Mouse (Mus musculus): ENCODE results near the gene Cyth1. TPM values are rescaled to one million over a fixed set of nuclear protein-coding genes. Genes with fewer than 3 reads are reported as not detected.

The Cyth1 gene
- total and polyA plus RNA-seq, 3 experiments: 49.7 to 108 (median 79.7) TPM

- Histone ChIP-seq H3K27me3 (replicated peaks) (no peaks in the 10 kb centered on the region), H3K27ac (ENCODE audit: insufficient read depth, low read depth) (no peak overlapping the region), H3K4me2 (ENCODE audit: insufficient read depth, low read depth, poor library complexity, severe bottlenecking) (no peak overlapping the region), H3K9me3 (replicated peaks; ENCODE audit: low read length) (no peaks in the 10 kb centered on the region), H3K79me2 (replicated peaks; ENCODE audit: control insufficient read depth, extremely low read depth, insufficient read depth, poor library complexity, severe bottlenecking) (no peaks in the 10 kb centered on the region), H3K36me3 (replicated peaks in 1 of 2; ENCODE audit: control insufficient read depth in 1 of 2, insufficient read depth in 1 of 2, low read length in 1 of 2) (peaks cover 92 to 99% of the 10 kb centered on the region in 2 experiments), H3K4me3 (replicated peaks in 1 of 3; ENCODE audit: low read depth in 2 of 3, low read length in 2 of 3, poor library complexity in 1 of 3) (no peak overlapping the region), H3K4me1 (ENCODE audit: control insufficient read depth in 1 of 2, insufficient read depth in 2 of 2) (peaks cover 0 to 4% of the 10 kb centered on the region in 2 experiments; a peak in 1 of 4 replicates), H3K9ac (ENCODE audit: insufficient read depth, low read depth) (no peak overlapping the region)
- DNase-seq (ENCODE audit: extremely low read depth): no peak
- dilution Hi-C loops (cut with MboI; ENCODE audit: extremely low pct_ligation_motif_present, extremely low pct_unique_long_range_greater_than_20kb, low sequenced_read_pairs) (no loop called here), in situ Hi-C loops (cut with MboI; ENCODE audit: low pct_ligation_motif_present, low pct_unique_long_range_greater_than_20kb, low sequenced_read_pairs) (no loop called here)
- TF ChIP-seq MYC (IDR thresholded peaks at IDR 0.05; ENCODE audit: low read depth, low read length) (no peak), JUND (conservative IDR thresholded peaks at IDR 0.05; ENCODE audit: low read depth, low read length) (no peak), ZKSCAN1 (IDR thresholded peaks at IDR 0.05; ENCODE audit: borderline replicate concordance, low read depth, low read length) (no peak), NRF1 (IDR thresholded peaks at IDR 0.05; ENCODE audit: low read depth, low read length) (no peak), ELF1 (IDR thresholded peaks at IDR 0.05; ENCODE audit: low read depth, low read length) (no peak), ETS1 (conservative IDR thresholded peaks at IDR 0.05; ENCODE audit: low read depth, low read length) (no peak), UBTF (IDR thresholded peaks at IDR 0.05; ENCODE audit: low read depth, low read length) (no peak), POLR2A (IDR thresholded peaks at IDR 0.05; ENCODE audit: low read depth, low read length) (no peak), PAX5 (IDR thresholded peaks at IDR 0.05; ENCODE audit: low read length) (no peak), SMC3 (IDR thresholded peaks at IDR 0.05; ENCODE audit: low read depth, low read length) (no peak), MAX (IDR thresholded peaks at IDR 0.05; ENCODE audit: low read length) (no peak), SIN3A (IDR thresholded peaks at IDR 0.05; ENCODE audit: low read length) (no peak), RAD21 (IDR thresholded peaks at IDR 0.05; ENCODE audit: low read depth, low read length) (no peak)
Observed at GRCm38 (mm10) chr11:118265621-118266020, 17.2 kb upstream of the Cyth1 start.

GRCm38 (mm10) chr11:118263146-118263545 lies 14.8 kb upstream of the Cyth1 start:
- Histone ChIP-seq H3K9me3 (replicated peaks; ENCODE audit: low read length) (no peaks in the 10 kb centered on the region), H3K79me2 (replicated peaks; ENCODE audit: control insufficient read depth, extremely low read depth, insufficient read depth, poor library complexity, severe bottlenecking) (no peaks in the 10 kb centered on the region), H3K36me3 (replicated peaks in 1 of 2; ENCODE audit: control insufficient read depth in 1 of 2, insufficient read depth in 1 of 2, low read length in 1 of 2) (peaks cover 97 to 100% of the 10 kb centered on the region in 2 experiments), H3K9ac (ENCODE audit: insufficient read depth, low read depth) (no peak overlapping the region), H3K4me3 (replicated peaks in 1 of 3; ENCODE audit: low read depth in 2 of 3, low read length in 2 of 3, poor library complexity in 1 of 3) (no peak overlapping the region), H3K27ac (ENCODE audit: insufficient read depth, low read depth) (no peak overlapping the region), H3K4me2 (ENCODE audit: insufficient read depth, low read depth, poor library complexity, severe bottlenecking) (no peak overlapping the region), H3K27me3 (replicated peaks) (no peaks in the 10 kb centered on the region), H3K4me1 (ENCODE audit: control insufficient read depth in 1 of 2, insufficient read depth in 2 of 2) (peaks cover 0 to 15% of the 10 kb centered on the region in 2 experiments; a peak in 2 of 4 replicates)
- TF ChIP-seq CHD1 (IDR thresholded peaks at IDR 0.05; ENCODE audit: low read depth, low read length): no peak
- TF ChIP-seq GABPA (IDR thresholded peaks at IDR 0.05; ENCODE audit: insufficient replicate concordance, low read depth, low read length): no peak
- TF ChIP-seq HCFC1 (IDR thresholded peaks at IDR 0.05; ENCODE audit: low read depth, low read length): no peak
- TF ChIP-seq ZKSCAN1 (IDR thresholded peaks at IDR 0.05; ENCODE audit: borderline replicate concordance, low read depth, low read length): no peak
- no peak for TF ChIP-seq CTCF (conservative IDR thresholded peaks at IDR 0.05 in 1 of 2, IDR thresholded peaks at IDR 0.05 in 1 of 2; ENCODE audit: low read depth in 2 of 2, low read length in 2 of 2)
- TF ChIP-seq MYC (IDR thresholded peaks at IDR 0.05; ENCODE audit: low read depth, low read length): no peak
- dilution Hi-C loops (cut with MboI; ENCODE audit: extremely low pct_ligation_motif_present, extremely low pct_unique_long_range_greater_than_20kb, low sequenced_read_pairs): no loop called here
- in situ Hi-C loops (cut with MboI; ENCODE audit: low pct_ligation_motif_present, low pct_unique_long_range_greater_than_20kb, low sequenced_read_pairs): no loop called here
- no peak for DNase-seq (ENCODE audit: extremely low read depth)
